Mouse (Mus musculus): ENCODE results near the gene Nrxn3. TPM values are rescaled to one million over a fixed set of nuclear protein-coding genes. Genes with fewer than 3 reads are reported as not detected.
A peak's percentile ranks its signal among the peaks of the same experiment; 100 is the strongest.

The Nrxn3 gene
- polyA plus RNA-seq, 1 experiment from 2014 or later, result 16.9 TPM

DNA sequence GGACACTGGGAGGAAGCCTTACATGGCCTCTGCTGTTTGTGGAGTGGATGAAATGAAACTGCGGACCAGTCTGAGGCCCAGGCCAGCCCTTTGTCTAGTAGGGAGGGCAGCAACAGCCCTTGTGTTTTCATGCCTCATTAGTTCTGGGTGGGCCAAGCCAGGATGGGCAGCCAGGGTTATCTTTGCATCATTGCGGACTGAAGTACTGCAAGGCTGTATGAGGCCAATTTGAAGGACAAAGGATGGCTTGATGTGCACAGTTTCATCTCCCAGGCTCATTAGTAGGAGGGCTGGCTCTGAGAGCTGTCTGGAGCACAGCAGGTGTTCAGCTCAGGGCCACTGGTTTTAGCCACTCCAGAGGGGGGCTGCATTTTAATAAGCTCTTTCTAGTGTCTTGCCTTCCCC is 458.5 kb downstream of the Nrxn3 start:
- H3K36me3 ChIP-seq (ENCODE audit: control insufficient read depth, insufficient read depth, low read length), result no peaks in the 10 kb centered on the region
- ATAC-seq (ENCODE audit: low FRiP score), result peak; percentile 81
- no peak overlapping the region for H3K4me2 ChIP-seq
- no peak overlapping the region for H3K27ac ChIP-seq (ENCODE audit: low read depth, low read length)
- WGBS, result 18% methylated on average over 2 of the region's 2 CpGs
- peaks cover 4% of the 10 kb centered on the region for H3K4me1 ChIP-seq (ENCODE audit: control insufficient read depth, insufficient read depth, low read length)
- H3K4me3 ChIP-seq (ENCODE audit: low read depth, low read length), result no peak overlapping the region
- H3K9me3 ChIP-seq (ENCODE audit: control insufficient read depth, low read length), result no peaks in the 10 kb centered on the region
- H3K27me3 ChIP-seq (ENCODE audit: control insufficient read depth, insufficient read depth, low read length), result no peaks in the 10 kb centered on the region
- no peak overlapping the region for H3K9ac ChIP-seq (ENCODE audit: low read length)
- no peak for DNase-seq (ENCODE audit: low spot score, missing footprints)

DNA sequence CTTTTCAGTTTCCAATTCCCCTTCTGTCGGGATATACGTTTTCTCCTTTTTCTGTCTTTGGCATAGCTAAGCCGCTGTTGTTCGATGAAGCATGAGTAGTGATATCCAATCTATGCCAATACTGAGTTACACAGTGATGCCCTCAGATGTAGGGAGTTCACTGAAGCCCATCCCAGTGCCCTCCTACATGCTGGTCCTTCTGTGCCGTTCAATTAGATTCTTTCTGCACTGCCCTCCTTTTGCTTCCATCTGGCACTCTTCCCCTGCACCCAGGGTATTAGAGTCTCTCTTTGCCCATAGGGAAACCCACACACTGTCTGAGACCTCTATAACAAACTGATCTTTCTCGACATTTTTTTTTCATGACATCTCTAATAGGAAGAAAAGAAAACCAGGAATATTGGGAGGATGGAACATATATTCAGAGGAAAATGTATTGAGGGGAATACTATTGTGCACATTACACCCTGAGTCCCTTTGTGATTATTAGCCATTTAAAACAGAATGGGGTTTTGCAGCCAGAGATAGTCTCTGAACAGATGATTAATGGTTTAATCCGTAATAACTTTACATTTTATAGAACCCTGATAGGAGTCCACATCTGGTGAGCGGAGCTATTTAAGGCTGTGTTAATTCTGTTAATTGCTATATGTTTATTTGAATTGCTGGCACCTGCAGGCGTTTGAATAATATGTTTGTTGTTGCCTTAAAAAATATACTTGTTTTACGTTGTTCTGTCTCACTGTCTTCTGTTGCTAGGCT is 476.3 kb downstream of the Nrxn3 start:
- no peaks in the 10 kb centered on the region for H3K9me3 ChIP-seq (ENCODE audit: control insufficient read depth, low read length)
- H3K27ac ChIP-seq (ENCODE audit: low read depth, low read length), result no peak overlapping the region
- no peaks in the 10 kb centered on the region for H3K36me3 ChIP-seq (ENCODE audit: control insufficient read depth, insufficient read depth, low read length)
- no peak overlapping the region for H3K4me3 ChIP-seq (ENCODE audit: low read depth, low read length)
- no peaks in the 10 kb centered on the region for H3K4me1 ChIP-seq (ENCODE audit: control insufficient read depth, insufficient read depth, low read length)
- DNase-seq (ENCODE audit: low spot score, missing footprints) (no peak), ATAC-seq (ENCODE audit: low FRiP score) (no peak)
- H3K4me2 ChIP-seq, result no peak overlapping the region
- 87% methylated on average over 10 of the region's 10 CpGs for WGBS
- H3K9ac ChIP-seq (ENCODE audit: low read length), result no peak overlapping the region
- H3K27me3 ChIP-seq (ENCODE audit: control insufficient read depth, insufficient read depth, low read length), result no peaks in the 10 kb centered on the region

DNA sequence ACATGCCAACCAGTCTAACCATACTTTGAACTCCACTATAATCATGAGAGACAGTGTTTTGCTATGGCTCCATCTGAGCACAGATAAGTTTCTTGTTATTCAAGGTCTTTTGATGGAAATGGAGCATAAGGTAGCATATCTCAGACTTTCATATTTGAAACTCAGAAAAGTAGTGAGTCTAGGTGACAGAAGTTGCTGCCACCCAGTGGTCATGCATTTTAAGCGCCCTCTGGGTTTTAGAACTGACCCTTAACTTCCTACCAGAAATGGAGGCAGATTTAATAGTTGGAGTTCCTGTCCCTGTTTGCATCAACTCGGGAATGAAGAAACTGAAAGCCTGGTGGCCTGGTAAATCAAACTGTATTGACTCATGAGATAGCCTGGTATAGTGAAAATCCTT is 488.9 kb downstream of the Nrxn3 start:
- ATAC-seq (ENCODE audit: low FRiP score) (no peak), DNase-seq (ENCODE audit: low spot score, missing footprints) (no peak)
- Histone ChIP-seq H3K9me3 (ENCODE audit: control insufficient read depth, low read length) (no peaks in the 10 kb centered on the region), H3K4me1 (ENCODE audit: control insufficient read depth, insufficient read depth, low read length) (no peaks in the 10 kb centered on the region), H3K27me3 (ENCODE audit: control insufficient read depth, insufficient read depth, low read length) (no peaks in the 10 kb centered on the region), H3K4me3 (ENCODE audit: low read depth, low read length) (no peak overlapping the region), H3K36me3 (ENCODE audit: control insufficient read depth, insufficient read depth, low read length) (no peaks in the 10 kb centered on the region), H3K9ac (ENCODE audit: low read length) (no peak overlapping the region), H3K27ac (ENCODE audit: low read depth, low read length) (no peak overlapping the region), H3K4me2 (no peak overlapping the region)
- 42% methylated on average over 2 of the region's 2 CpGs for WGBS

DNA sequence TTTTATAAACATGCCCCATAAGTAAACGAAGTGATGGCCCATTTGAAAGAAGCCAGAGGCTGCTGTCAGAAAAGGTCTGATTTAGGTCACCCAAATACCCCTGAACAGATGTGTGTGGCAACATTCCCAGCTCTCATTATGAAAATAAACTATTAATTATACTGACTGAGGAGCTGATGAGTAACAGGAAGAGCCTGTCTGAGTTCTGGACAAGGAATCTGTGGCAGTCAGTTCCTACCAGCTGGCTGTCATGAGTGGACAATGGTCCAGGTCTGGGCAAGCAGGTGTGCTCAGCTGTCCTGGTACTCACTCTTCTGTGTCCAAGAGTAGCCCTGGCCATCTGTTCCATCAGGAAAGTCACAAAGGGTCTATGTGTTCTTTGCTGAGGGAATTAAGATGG is 517.1 kb downstream of the Nrxn3 start:
- WGBS, result 61% methylated on average over 1 of the region's 1 CpGs
- no peak for ATAC-seq (ENCODE audit: low FRiP score)
- Histone ChIP-seq H3K36me3 (ENCODE audit: control insufficient read depth, insufficient read depth, low read length) (no peaks in the 10 kb centered on the region), H3K27me3 (ENCODE audit: control insufficient read depth, insufficient read depth, low read length) (no peaks in the 10 kb centered on the region), H3K9me3 (ENCODE audit: control insufficient read depth, low read length) (no peaks in the 10 kb centered on the region), H3K27ac (ENCODE audit: low read depth, low read length) (no peak overlapping the region), H3K4me3 (ENCODE audit: low read depth, low read length) (no peak overlapping the region), H3K9ac (ENCODE audit: low read length) (no peak overlapping the region), H3K4me1 (ENCODE audit: control insufficient read depth, insufficient read depth, low read length) (no peaks in the 10 kb centered on the region), H3K4me2 (no peak overlapping the region)
- DNase-seq (ENCODE audit: low spot score, missing footprints), result peak; percentile 41

DNA sequence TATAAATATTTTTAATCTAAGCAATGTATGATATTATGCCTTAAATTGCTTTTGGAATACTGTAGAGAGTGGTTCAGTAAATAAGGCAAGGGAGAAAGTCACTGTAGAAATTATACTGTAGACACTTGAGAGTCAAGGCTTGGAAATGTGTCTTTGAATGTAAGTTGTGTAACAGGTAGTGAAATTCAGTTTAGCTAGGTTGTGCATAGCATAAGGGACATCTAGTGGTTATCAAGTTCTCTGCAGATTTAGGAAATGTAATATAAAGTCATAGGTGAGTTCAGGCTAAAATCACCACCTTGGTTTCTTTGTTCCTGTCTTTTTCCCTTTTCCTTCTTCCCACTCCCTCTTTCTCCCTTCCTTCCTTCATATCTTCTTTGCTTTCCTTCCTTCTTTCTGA is 518.9 kb downstream of the Nrxn3 start:
- H3K9ac ChIP-seq (ENCODE audit: low read length), result no peak overlapping the region
- no peaks in the 10 kb centered on the region for H3K4me1 ChIP-seq (ENCODE audit: control insufficient read depth, insufficient read depth, low read length)
- no peaks in the 10 kb centered on the region for H3K36me3 ChIP-seq (ENCODE audit: control insufficient read depth, insufficient read depth, low read length)
- ATAC-seq (ENCODE audit: low FRiP score) (no peak), DNase-seq (ENCODE audit: low spot score, missing footprints) (no peak)
- no peaks in the 10 kb centered on the region for H3K27me3 ChIP-seq (ENCODE audit: control insufficient read depth, insufficient read depth, low read length)
- H3K9me3 ChIP-seq (ENCODE audit: control insufficient read depth, low read length), result no peaks in the 10 kb centered on the region
- no peak overlapping the region for H3K27ac ChIP-seq (ENCODE audit: low read depth, low read length)
- no peak overlapping the region for H3K4me2 ChIP-seq
- no peak overlapping the region for H3K4me3 ChIP-seq (ENCODE audit: low read depth, low read length)

DNA sequence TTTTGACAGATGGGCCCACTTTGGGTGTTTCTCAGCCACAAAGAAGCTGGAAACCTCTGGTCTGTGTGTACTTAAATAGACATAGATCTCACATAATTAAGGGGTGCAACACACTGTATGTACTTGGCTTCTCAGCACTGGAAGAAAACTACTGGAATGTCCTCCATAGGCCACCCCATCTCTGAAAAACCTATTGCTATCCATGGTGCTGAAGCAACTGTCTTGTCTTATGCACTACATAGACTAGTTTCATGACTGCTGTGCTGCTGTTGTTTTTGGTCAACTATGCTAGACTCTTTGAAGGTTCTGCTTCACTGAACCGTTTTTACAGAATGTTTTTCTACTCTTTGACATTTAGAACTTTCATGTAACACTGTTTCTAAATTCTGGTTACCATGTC is 519.8 kb downstream of the Nrxn3 start:
- Histone ChIP-seq H3K9ac (ENCODE audit: low read length) (no peak overlapping the region), H3K4me1 (ENCODE audit: control insufficient read depth, insufficient read depth, low read length) (no peaks in the 10 kb centered on the region), H3K36me3 (ENCODE audit: control insufficient read depth, insufficient read depth, low read length) (no peaks in the 10 kb centered on the region), H3K9me3 (ENCODE audit: control insufficient read depth, low read length) (no peaks in the 10 kb centered on the region), H3K4me3 (ENCODE audit: low read depth, low read length) (no peak overlapping the region), H3K27me3 (ENCODE audit: control insufficient read depth, insufficient read depth, low read length) (no peaks in the 10 kb centered on the region), H3K4me2 (no peak overlapping the region), H3K27ac (ENCODE audit: low read depth, low read length) (no peak overlapping the region)
- ATAC-seq (ENCODE audit: low FRiP score) (no peak), DNase-seq (ENCODE audit: low spot score, missing footprints) (no peak)
- WGBS, result 40% methylated on average over 1 of the region's 1 CpGs

DNA sequence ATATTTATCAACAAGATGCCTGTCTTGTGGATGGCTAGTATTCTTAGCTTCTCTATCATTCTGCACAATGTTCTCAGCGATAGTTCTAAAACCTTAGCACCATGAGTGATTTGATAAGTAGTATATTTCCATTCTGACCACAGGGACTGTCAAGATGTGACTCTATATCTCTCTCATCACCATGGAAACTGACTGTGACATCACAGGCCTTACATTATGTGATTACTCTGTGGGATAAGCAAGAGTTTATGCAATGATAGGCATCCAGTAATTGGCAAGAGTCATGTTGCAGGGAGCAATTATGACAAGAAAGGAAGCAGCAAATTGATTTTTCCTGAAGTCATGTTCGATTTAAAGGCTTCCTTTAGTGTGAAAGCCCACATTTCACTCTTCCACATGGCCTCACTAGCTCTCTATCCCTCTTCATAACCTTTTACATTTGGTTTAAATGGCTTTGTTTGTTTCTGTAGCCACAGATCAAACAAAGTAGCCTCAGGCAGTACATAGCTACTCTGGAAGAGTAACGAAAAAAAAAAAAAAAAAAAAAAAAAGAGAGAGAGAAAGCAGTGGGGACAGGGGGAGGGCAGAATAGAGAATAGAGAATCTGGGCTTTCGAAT is 532.7 kb downstream of the Nrxn3 start:
- Histone ChIP-seq H3K27ac (ENCODE audit: low read depth, low read length) (no peak overlapping the region), H3K36me3 (ENCODE audit: control insufficient read depth, insufficient read depth, low read length) (no peaks in the 10 kb centered on the region), H3K9me3 (ENCODE audit: control insufficient read depth, low read length) (no peaks in the 10 kb centered on the region), H3K27me3 (ENCODE audit: control insufficient read depth, insufficient read depth, low read length) (no peaks in the 10 kb centered on the region), H3K9ac (ENCODE audit: low read length) (no peak overlapping the region), H3K4me1 (ENCODE audit: control insufficient read depth, insufficient read depth, low read length) (peaks cover 3% of the 10 kb centered on the region; the same call in 1 of the 2 replicates), H3K4me3 (ENCODE audit: low read depth, low read length) (no peak overlapping the region), H3K4me2 (no peak overlapping the region)
- no peak for DNase-seq (ENCODE audit: low spot score, missing footprints)
- ATAC-seq (ENCODE audit: low FRiP score), result peak; percentile 61; the same call in 1 of the 2 replicates
- WGBS, result 66% methylated on average over 4 of the region's 4 CpGs

DNA sequence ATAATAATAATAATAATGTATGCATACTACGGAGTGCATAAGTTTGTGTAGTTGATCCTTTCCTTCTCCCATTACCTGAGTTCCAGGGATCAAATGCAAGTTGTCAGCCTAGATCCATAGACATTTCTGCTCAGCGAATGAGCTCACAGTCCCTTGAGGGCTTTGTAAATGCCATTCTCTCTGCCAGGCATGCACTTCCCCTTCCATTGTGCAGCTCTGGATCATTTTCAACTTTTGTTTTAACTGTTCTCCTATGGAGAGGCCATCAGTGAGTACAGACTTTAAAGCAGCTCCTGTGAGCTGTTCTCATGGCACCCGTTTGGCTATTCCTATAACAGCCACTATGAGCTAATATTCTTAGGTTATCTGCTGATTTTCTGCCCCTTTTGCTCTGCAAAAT is 536.2 kb downstream of the Nrxn3 start:
- WGBS, result 86% methylated on average over 3 of the region's 3 CpGs
- Histone ChIP-seq H3K4me2 (no peak overlapping the region), H3K9ac (ENCODE audit: low read length) (no peak overlapping the region), H3K4me3 (ENCODE audit: low read depth, low read length) (no peak overlapping the region), H3K4me1 (ENCODE audit: control insufficient read depth, insufficient read depth, low read length) (peaks cover 3% of the 10 kb centered on the region; the same call in 1 of the 2 replicates), H3K9me3 (ENCODE audit: control insufficient read depth, low read length) (no peaks in the 10 kb centered on the region), H3K27ac (ENCODE audit: low read depth, low read length) (no peak overlapping the region), H3K27me3 (ENCODE audit: control insufficient read depth, insufficient read depth, low read length) (no peaks in the 10 kb centered on the region), H3K36me3 (ENCODE audit: control insufficient read depth, insufficient read depth, low read length) (no peaks in the 10 kb centered on the region)
- DNase-seq (ENCODE audit: low spot score, missing footprints) (no peak), ATAC-seq (ENCODE audit: low FRiP score) (no peak)

DNA sequence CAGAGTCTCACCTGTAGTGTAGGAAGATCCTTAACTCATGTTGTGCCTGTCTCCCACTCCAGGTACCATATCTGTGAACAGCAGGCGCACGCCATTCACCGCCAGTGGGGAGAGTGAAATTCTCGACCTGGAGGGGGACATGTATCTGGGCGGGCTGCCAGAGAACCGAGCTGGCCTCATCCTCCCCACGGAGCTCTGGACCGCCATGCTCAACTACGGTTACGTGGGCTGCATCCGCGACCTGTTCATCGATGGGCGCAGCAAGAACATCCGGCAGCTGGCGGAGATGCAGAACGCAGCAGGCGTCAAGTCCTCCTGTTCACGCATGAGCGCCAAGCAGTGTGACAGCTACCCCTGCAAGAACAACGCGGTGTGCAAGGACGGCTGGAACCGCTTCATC is 537.4 kb downstream of the Nrxn3 start:
- 92% methylated on average over 24 of the region's 24 CpGs for WGBS

More for the DNA sequence above, 537.4 kb downstream of the Nrxn3 start:
- DNase-seq (ENCODE audit: low spot score, missing footprints), result no peak
- H3K9ac ChIP-seq (ENCODE audit: low read length), result no peak overlapping the region
- H3K27ac ChIP-seq (ENCODE audit: low read depth, low read length), result no peak overlapping the region
- H3K4me3 ChIP-seq (ENCODE audit: low read depth, low read length), result no peak overlapping the region
- ATAC-seq (ENCODE audit: low FRiP score), result no peak
- H3K27me3 ChIP-seq (ENCODE audit: control insufficient read depth, insufficient read depth, low read length), result no peaks in the 10 kb centered on the region
- no peaks in the 10 kb centered on the region for H3K36me3 ChIP-seq (ENCODE audit: control insufficient read depth, insufficient read depth, low read length)
- no peaks in the 10 kb centered on the region for H3K9me3 ChIP-seq (ENCODE audit: control insufficient read depth, low read length)
- H3K4me1 ChIP-seq (ENCODE audit: control insufficient read depth, insufficient read depth, low read length), result peaks cover 3% of the 10 kb centered on the region; the same call in 1 of the 2 replicates
- H3K4me2 ChIP-seq, result no peak overlapping the region

Data from midbrain, embryonic 11.5 days (tissue).